Mouse (Mus musculus) embryonic facial prominence, embryonic 13.5 days (tissue): ENCODE measurements around the gene Atp8a2. TPM values are rescaled to one million over a fixed set of nuclear protein-coding genes. Genes with fewer than 3 reads are reported as not detected.

Experiments
- ATAC-seq: fragments of 200-750 bp; cut with Nextera tagmentation; 2 replicates; pipeline ENCODE4 v1.8.0; 2017; ENCODE audit warnings: low read depth; ENCODE audit not compliant: insufficient number of reproducible peaks, insufficient read depth, low FRiP score, low TSS enrichment
- H3K27ac ChIP-seq: fragments of 300-500 bp; sonication (generic); 2 replicates; pipeline ENCODE4 v1.5.1; 2015; ENCODE audit warnings: moderate library complexity, mild to moderate bottlenecking, inconsistent platforms
- H3K27me3 ChIP-seq: fragments of 300-500 bp; sonication (generic); 2 replicates; pipeline ENCODE4 v1.6.1; 2015; ENCODE audit warnings: mild to moderate bottlenecking, inconsistent platforms
- H3K36me3 ChIP-seq: fragments of 300-500 bp; sonication (generic); 2 replicates; pipeline ENCODE4 v1.6.1; 2015; ENCODE audit warnings: mild to moderate bottlenecking, inconsistent platforms
- H3K4me1 ChIP-seq: fragments of 300-500 bp; sonication (generic); 2 replicates; pipeline ENCODE4 v1.6.1; 2015; ENCODE audit warnings: inconsistent platforms
- H3K4me2 ChIP-seq: fragments of 300-500 bp; sonication (generic); 2 replicates; pipeline ENCODE4 v1.6.1; 2015; ENCODE audit warnings: moderate library complexity, mild to moderate bottlenecking, inconsistent platforms
- H3K4me3 ChIP-seq: fragments of 300-500 bp; sonication (generic); 2 replicates; pipeline ENCODE4 v1.5.1; 2015; ENCODE audit warnings: mild to moderate bottlenecking, inconsistent platforms
- H3K9ac ChIP-seq: fragments of 300-500 bp; sonication (generic); 2 replicates; pipeline ENCODE4 v1.6.1; 2015; ENCODE audit warnings: mild to moderate bottlenecking, inconsistent platforms
- H3K9me3 ChIP-seq: fragments of 300-500 bp; sonication (generic); 2 replicates; pipeline ENCODE4 v1.6.1; 2016; ENCODE audit warnings: inconsistent platforms
- WGBS: fragments of 180-500 bp; shearing (Covaris S2); methylation state at CpG from one replicate; pipeline ENCODE4 v1.1.7; 2015; ENCODE audit warnings: mixed read lengths; 5-methylcytosine and 5-hydroxymethylcytosine counted together
- polyA plus RNA-seq: library from polyadenylated mRNA; unstranded; fragments of >200 nt; fragmentation: Nextera tagmentation; extraction: Ambion mirVana; gene quantifications from 2 replicates; pipeline ENCODE4 v1.2.1, GENCODE M21; 2015

Gene Atp8a2
- polyA plus RNA-seq, 1 experiment from 2014 or later: 3.1 TPM

DNA sequence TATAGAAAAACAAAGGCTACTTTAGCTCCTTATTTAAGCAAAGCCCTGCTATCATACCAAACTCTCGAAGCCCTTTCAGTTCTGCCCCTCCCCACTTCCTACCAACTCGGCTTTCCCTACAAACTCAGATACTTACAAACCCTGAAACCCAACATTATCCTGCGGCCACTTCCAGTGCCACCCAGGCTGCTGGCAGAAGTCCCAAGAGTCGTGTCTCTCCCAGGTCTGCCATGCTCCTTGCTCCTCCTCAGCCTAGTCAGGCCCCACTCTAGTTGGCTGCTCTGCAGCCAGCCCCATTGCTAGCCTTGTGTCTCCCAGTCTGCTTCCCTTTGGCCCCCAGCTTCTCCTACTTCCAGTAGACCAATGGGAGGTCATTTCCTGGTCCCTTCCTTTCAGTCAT, 451.3 kb downstream of the Atp8a2 start:
- Histone ChIP-seq H3K4me1 (peaks cover 7% of the 10 kb centered on the region), H3K4me2 (no peak overlapping the region), H3K9ac (no peak overlapping the region), H3K36me3 (no peaks in the 10 kb centered on the region), H3K27ac (no peak overlapping the region), H3K27me3 (no peaks in the 10 kb centered on the region), H3K9me3 (no peaks in the 10 kb centered on the region), H3K4me3 (no peak overlapping the region)
- no peak for ATAC-seq
- 65% methylated on average over 4 of the region's 4 CpGs for WGBS

DNA sequence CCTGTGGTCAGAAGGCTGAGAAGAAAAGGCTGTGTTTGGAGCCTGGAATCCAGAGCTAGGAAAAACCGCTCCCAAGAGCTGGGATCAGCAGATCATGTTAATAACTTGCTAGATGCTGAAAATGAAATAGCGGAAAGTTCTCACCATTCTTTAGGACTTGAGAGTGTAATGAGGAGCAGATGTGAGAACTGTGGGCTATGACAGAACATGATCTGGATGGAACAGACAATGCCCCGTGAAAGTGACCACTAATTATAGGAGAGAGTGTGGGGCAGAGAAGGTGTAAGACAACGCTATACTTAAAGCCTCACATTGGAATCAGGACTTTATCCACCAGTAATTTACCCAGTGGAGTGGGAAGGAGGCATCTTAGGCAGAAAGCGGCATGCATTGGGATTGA, 455.2 kb downstream of the Atp8a2 start:
- H3K9me3 ChIP-seq: no peaks in the 10 kb centered on the region
- ATAC-seq: no peak
- no peak overlapping the region for H3K4me2 ChIP-seq
- WGBS: 54% methylated on average over 5 of the region's 5 CpGs
- no peak overlapping the region for H3K4me3 ChIP-seq
- H3K36me3 ChIP-seq: no peaks in the 10 kb centered on the region
- H3K27ac ChIP-seq: no peak overlapping the region
- H3K4me1 ChIP-seq: peaks cover 5% of the 10 kb centered on the region
- no peaks in the 10 kb centered on the region for H3K27me3 ChIP-seq
- no peak overlapping the region for H3K9ac ChIP-seq

DNA sequence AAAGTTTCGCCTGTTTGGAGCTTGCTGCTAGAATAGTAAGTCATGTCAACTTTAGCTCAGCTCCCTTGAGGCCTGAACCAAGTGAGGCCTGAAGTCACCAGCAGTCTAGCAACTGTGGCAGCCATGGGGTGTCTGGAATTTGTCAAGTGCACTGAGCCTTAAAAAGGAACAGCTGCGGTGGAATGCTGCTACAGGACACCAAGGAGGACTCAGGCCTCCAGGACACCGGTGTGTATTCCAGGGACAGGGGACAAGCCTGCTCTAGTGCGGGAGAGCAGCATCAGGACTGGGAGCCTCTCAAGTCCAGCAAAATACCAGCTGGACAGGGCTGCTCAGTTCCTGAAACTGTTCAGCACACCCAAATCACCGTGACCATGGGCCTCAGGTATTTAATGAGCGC, 457.5 kb downstream of the Atp8a2 start:
- no peaks in the 10 kb centered on the region for H3K36me3 ChIP-seq
- no peaks in the 10 kb centered on the region for H3K9me3 ChIP-seq
- no peak overlapping the region for H3K4me3 ChIP-seq
- WGBS: 47% methylated on average over 6 of the region's 6 CpGs
- peaks cover 5% of the 10 kb centered on the region for H3K4me1 ChIP-seq
- H3K9ac ChIP-seq: no peak overlapping the region
- no peak for ATAC-seq
- no peaks in the 10 kb centered on the region for H3K27me3 ChIP-seq
- H3K27ac ChIP-seq: no peak overlapping the region
- H3K4me2 ChIP-seq: no peak overlapping the region

DNA sequence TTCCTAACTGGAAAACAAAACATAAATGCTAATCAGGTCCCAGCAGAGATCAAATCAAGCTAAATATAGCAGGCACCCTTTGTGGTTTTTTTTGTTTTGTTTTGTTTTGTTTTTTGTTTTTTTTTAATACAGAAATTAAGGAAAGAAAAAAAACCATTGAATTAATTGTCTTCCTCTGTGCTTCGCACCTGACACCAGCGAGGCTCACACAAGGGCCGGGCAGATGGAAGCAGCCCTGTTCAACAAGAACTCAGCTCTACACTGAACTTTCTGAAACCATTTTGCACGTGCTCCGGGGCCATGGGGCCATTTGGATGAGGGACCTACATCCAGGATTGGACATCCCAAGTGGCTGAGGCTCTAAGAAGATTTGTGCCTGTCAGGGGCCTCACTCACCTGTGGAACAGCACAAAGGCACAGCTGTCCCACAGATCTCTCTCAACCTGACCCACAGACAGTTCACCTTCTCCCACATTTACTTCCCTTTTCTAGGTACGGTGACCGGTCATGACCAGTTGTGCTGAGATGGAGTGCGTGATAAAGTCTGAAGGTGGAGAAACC, 459.2 kb downstream of the Atp8a2 start:
- H3K9ac ChIP-seq: no peak overlapping the region
- ATAC-seq: no peak
- no peaks in the 10 kb centered on the region for H3K27me3 ChIP-seq
- H3K27ac ChIP-seq: no peak overlapping the region
- H3K4me1 ChIP-seq: peaks cover 5% of the 10 kb centered on the region
- H3K9me3 ChIP-seq: no peaks in the 10 kb centered on the region
- H3K4me2 ChIP-seq: no peak overlapping the region
- no peak overlapping the region for H3K4me3 ChIP-seq
- 56% methylated on average over 8 of the region's 8 CpGs for WGBS
- H3K36me3 ChIP-seq: no peaks in the 10 kb centered on the region

DNA sequence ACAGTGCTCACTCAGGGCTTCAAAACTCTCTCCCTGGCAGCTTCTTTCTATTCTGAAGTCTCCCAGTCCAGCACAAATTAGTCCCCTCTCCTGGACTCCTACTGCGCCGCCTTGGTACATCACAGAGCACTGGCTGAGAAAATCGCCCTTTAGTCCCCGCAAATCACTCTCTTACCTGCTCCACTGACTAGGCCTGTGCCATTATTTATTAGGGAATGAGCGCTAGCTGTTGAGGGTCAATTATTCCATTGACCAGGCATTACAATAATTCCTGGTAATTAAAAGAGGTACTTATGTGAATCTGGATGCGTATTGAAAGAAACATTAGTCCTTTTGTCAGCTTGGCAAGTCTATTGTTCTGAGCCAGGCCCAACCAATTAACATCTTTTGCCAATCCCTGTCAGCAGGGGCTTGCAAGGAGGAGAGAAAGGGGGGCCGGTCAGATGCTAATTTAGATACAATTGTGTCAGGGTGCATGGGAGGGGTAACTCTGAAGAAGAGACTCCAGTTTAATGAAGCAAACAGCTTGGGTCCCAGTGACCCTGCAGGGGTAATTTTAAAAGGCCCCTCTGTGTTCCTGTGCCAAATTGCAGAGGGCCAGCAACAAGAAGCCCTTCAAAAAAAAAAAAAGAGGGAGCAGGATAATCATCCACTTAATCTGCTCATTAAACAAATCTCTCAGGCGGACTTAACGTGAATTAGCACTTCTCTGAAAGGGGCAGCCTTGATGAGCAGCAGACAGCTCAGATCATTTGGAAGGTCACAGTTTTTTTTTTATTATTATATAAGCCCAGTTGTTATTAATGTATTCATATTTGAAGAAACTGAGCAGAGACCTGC, 459.9 kb downstream of the Atp8a2 start:
- ATAC-seq: no peak

DNA sequence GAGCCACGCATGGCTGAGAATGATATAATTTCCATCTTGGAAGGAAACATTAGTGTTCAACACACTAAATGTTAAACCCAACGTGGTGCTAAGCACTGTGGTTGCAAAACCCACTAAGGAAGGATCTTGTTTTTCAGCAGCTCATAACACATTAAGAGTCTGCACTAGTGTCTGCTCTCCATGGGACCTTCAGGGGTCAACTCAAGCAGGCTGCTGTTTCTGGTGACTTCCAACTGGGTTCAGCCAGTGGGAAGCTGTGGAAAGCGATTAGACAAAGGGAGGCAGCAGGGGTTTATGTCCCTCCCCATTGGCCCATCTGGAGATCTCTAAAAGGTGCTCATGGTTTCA, 467.0 kb downstream of the Atp8a2 start:
- ATAC-seq: no peak
- H3K9me3 ChIP-seq: no peaks in the 10 kb centered on the region
- no peaks in the 10 kb centered on the region for H3K27me3 ChIP-seq
- no peak overlapping the region for H3K27ac ChIP-seq
- WGBS: 55% methylated on average over 3 of the region's 3 CpGs
- H3K9ac ChIP-seq: no peak overlapping the region
- H3K36me3 ChIP-seq: no peaks in the 10 kb centered on the region
- no peaks in the 10 kb centered on the region for H3K4me1 ChIP-seq
- no peak overlapping the region for H3K4me2 ChIP-seq
- no peak overlapping the region for H3K4me3 ChIP-seq

More for the DNA sequence above, 459.9 kb downstream of the Atp8a2 start:
- H3K27ac ChIP-seq: no peak overlapping the region
- H3K36me3 ChIP-seq: no peaks in the 10 kb centered on the region
- no peaks in the 10 kb centered on the region for H3K9me3 ChIP-seq
- H3K27me3 ChIP-seq: no peaks in the 10 kb centered on the region
- peaks cover 5% of the 10 kb centered on the region for H3K4me1 ChIP-seq
- H3K4me2 ChIP-seq: no peak overlapping the region
- H3K9ac ChIP-seq: no peak overlapping the region
- no peak overlapping the region for H3K4me3 ChIP-seq
- WGBS: 41% methylated on average over 9 of the region's 9 CpGs

DNA sequence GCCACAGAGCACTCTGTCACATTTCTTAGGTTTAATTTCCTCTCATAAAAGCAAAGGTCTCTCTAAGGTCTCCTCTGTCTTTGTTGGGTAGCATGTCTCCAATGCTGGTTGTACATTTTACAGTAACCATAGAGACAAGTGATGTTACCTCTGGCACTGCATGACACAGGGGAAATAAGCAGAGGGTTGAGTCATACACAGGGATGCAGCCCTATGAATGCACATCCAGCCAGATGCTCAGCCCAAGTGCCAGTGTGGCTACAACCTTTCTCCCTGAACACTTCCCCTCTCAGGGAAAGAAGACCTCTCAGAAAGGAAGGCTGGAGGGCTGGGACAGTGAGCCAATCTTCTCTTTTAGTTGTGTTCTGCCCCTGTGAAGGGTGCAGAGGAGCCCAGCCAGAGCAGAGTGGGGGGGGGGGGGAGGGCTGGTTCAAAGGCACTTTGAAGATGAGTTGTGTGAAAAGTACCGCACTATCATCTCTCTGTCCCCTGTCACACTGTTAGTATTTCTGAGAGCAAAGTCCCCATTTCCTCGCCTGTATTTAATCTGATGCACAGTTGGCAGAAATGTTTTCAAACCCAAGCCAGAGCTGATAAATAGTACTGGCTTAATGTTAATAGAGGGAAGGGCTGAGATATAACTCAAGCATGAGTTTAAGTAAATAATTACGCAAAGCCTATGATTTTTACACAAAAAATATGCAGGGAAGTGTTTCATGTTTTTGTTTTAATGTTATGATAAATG, 467.5 kb downstream of the Atp8a2 start:
- WGBS: 67% methylated on average over 3 of the region's 3 CpGs

DNA sequence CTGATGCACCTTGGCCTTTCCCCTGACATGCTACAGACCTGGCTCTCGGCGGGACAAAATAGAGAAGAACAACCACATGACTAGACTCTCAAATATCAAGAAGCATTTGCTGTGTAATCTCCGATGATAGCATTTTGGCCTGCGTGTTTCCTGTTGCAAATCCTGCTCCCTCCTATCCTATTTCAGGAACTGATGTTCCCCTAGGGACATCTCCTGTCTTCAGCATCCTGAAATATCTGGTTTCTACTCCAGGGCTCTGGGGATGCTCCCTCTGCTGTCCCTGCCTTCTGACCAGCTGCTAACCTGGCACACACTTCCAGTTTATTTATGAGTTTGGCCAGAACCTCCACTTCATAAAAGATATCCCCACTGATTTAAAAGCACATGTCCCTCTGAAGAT, 470.0 kb downstream of the Atp8a2 start:
- WGBS: 57% methylated on average over 4 of the region's 4 CpGs
- no peaks in the 10 kb centered on the region for H3K27me3 ChIP-seq
- H3K27ac ChIP-seq: no peak overlapping the region
- no peaks in the 10 kb centered on the region for H3K9me3 ChIP-seq
- H3K4me2 ChIP-seq: no peak overlapping the region
- H3K4me1 ChIP-seq: 0 out of 2 replicates have a peak, but pooled peaks cover 2% of the 10 kb centered on the region
- H3K9ac ChIP-seq: no peak overlapping the region
- ATAC-seq: no peak
- H3K36me3 ChIP-seq: no peaks in the 10 kb centered on the region
- H3K4me3 ChIP-seq: no peak overlapping the region

More for the DNA sequence above, 467.5 kb downstream of the Atp8a2 start:
- Histone ChIP-seq H3K4me1 (no peaks in the 10 kb centered on the region), H3K36me3 (no peaks in the 10 kb centered on the region), H3K4me2 (no peak overlapping the region), H3K4me3 (no peak overlapping the region), H3K9ac (no peak overlapping the region), H3K9me3 (no peaks in the 10 kb centered on the region), H3K27ac (no peak overlapping the region), H3K27me3 (no peaks in the 10 kb centered on the region)
- ATAC-seq: no peak

DNA sequence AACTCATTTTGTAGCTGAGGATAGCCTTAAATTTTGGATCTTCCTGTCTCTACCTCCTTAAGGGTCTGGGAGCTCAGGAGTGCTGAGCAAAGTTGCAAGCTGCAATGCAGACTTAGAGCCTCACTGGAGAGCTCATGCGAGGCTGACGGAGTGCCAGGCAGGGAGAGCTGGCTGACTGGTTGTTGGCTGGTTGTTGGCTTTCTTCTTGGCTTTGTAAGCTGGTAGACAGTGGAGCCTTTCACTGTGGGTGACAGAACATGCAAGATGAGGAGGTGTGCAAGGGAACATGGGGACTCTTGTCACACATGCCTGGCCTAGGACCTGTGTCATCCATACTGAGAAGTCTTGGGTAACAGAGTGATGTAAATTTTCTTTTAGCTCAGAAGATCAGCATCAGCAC, 473.8 kb downstream of the Atp8a2 start:
- Histone ChIP-seq H3K4me3 (no peak overlapping the region), H3K36me3 (no peaks in the 10 kb centered on the region), H3K4me1 (0 out of 2 replicates have a peak, but pooled peaks cover 5% of the 10 kb centered on the region), H3K9ac (no peak overlapping the region), H3K27me3 (no peaks in the 10 kb centered on the region), H3K4me2 (no peak overlapping the region), H3K9me3 (no peaks in the 10 kb centered on the region), H3K27ac (no peak overlapping the region)
- 88% methylated on average over 2 of the region's 2 CpGs for WGBS
- no peak for ATAC-seq

DNA sequence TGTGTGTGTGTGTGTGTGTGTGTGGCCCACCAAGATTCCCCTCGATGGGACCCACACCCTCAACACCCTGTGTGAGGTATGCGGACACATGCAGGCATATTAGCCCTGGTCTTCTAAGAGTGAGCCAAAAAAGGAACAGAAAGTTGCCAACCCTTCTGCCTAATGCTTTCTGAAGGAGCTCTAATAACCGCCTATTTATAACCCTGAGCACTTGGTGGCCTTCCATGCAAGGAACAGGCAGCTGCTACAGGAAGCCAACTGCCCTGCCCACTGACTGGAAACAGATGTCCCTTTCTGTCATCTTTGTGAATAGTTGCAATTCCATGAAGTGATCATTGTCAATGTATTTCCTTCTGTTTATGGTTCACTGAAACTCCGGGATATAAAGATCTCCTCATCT, 475.0 kb downstream of the Atp8a2 start:
- no peak for ATAC-seq
- Histone ChIP-seq H3K27me3 (no peaks in the 10 kb centered on the region), H3K4me1 (0 out of 2 replicates have a peak, but pooled peaks cover 5% of the 10 kb centered on the region), H3K27ac (no peak overlapping the region), H3K36me3 (no peaks in the 10 kb centered on the region), H3K9ac (no peak overlapping the region), H3K9me3 (no peaks in the 10 kb centered on the region), H3K4me2 (no peak overlapping the region), H3K4me3 (no peak overlapping the region)
- WGBS: 49% methylated on average over 4 of the region's 4 CpGs

DNA sequence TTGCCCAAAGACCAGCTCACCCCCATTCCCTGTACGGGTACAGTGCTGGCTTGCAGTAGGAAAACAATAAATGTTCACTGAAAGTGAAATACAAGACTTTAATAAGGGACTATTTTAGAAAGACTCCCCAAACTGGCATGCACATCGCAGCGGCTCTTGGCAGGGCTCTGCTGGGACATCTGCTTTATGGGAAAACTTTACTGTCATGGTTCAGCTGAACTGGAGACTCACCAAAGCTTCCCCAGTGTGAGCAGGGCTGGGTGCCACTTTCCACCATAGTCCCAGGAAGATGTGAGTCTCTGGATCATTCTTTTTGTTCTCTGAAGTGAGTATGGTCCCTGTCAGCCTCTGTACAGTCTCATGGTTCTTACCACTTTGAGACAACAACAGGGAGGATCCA, 475.6 kb downstream of the Atp8a2 start:
- H3K4me3 ChIP-seq: no peak overlapping the region
- no peak overlapping the region for H3K27ac ChIP-seq
- no peak overlapping the region for H3K4me2 ChIP-seq
- no peaks in the 10 kb centered on the region for H3K9me3 ChIP-seq
- 0 out of 2 replicates have a peak, but pooled peaks cover 5% of the 10 kb centered on the region for H3K4me1 ChIP-seq
- no peak for ATAC-seq
- no peak overlapping the region for H3K9ac ChIP-seq
- H3K27me3 ChIP-seq: no peaks in the 10 kb centered on the region
- WGBS: 72% methylated on average over 3 of the region's 3 CpGs
- H3K36me3 ChIP-seq: no peaks in the 10 kb centered on the region

DNA sequence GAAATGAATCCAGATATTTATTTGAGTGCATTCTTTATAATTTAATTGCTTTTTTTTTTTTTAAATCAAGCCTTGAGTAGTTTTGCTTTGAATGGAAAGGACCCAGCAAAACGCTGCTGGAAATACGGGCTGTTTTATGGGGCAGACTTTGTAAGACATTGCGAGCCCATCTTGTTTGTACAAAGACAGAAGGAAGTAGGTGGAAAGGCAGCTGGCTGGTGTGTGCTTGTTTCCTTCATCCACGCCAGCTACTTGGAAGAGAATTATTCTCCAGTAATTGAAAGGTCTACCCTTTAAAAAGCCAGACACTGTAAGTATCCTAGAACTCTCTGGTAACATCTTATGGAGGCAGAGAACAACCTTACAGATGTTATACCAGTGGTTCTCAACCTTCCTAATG, 476.6 kb downstream of the Atp8a2 start:
- H3K4me3 ChIP-seq: no peak overlapping the region
- no peak for ATAC-seq
- H3K36me3 ChIP-seq: no peaks in the 10 kb centered on the region
- peaks cover 13% of the 10 kb centered on the region for H3K4me1 ChIP-seq
- no peak overlapping the region for H3K9ac ChIP-seq
- no peak overlapping the region for H3K27ac ChIP-seq
- H3K27me3 ChIP-seq: no peaks in the 10 kb centered on the region
- no peak overlapping the region for H3K4me2 ChIP-seq
- no peaks in the 10 kb centered on the region for H3K9me3 ChIP-seq
- 92% methylated on average over 4 of the region's 4 CpGs for WGBS
